34 mouse cellular contexts compared by ENCODE assay signal in the genomic region with DNA sequence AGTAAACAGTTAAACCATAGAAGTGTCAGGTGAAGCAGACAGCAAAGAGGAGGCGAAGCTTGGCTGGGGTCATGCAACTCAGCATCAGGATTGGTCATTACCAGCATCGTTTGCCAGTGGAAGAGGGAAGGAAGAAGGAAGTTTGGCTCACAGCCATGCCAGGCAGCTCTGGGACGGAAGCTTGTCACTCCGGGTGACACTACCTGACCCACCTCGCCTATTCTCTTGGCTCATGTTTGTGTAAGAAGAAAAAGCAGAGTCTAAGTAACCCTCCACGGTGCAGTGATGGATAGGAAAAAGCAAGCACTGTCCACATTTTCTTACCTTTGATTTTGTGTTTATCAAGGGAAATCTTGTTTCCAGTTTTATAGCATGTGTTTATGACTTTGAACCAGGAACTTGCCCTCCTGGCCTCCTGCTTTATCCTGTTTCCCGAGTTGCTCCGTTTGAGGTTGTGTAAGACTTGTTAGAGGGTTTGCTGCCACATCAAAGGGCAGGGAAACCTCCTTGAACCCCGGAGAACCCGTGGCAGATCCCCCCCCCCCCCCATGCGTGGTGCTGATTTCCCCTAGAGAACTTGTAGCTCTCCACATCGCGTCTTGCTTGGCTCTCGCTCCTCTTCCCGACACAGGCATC. TPM values are rescaled to one million over a fixed set of nuclear protein-coding genes. Genes with fewer than 3 reads are reported as not detected.
DNase-seq lines count a peak whose midpoint lies in the region; ATAC-seq lines count a peak whose summit lies in the region.
"Had no signal": no experiment of that assay in that cellular context is flagged by ENCODE, and none has a peak within 500 bp of the region (broad histone marks: within the 10 kb centered on the region; RNA-seq: fewer than 3 reads in every experiment).

No protein-coding gene starts in this region.

- 0 out of 2 replicates have a peak overlapping the region, but pooled peaks have one; percentile 16 for H3K27ac ChIP-seq in intestine, embryonic 14.5 days (ENCODE audit: low read depth)
- H3K27ac ChIP-seq: heart, embryonic 15.5 days; hindbrain, postnatal 0 days; layer of hippocampus, adult 2 months; liver, embryonic 14.5 days; lung, embryonic 15.5 days; midbrain, embryonic 15.5 days had no signal

- H3K9me3 ChIP-seq in intestine, embryonic 14.5 days (ENCODE audit: control insufficient read depth, low read length): no peaks in the 10 kb centered on the region
- H3K9me3 ChIP-seq: heart, embryonic 15.5 days; lung, embryonic 15.5 days; midbrain, embryonic 15.5 days had no signal

- H3K4me2 ChIP-seq in intestine, embryonic 14.5 days (ENCODE audit: low read length): peak overlapping the region; percentile 11; the same call in 1 of the 2 replicates
- H3K4me2 ChIP-seq: heart, embryonic 15.5 days; lung, embryonic 15.5 days; midbrain, embryonic 15.5 days had no signal

- no peaks in the 10 kb centered on the region; the same call in 1 of the 2 replicates for H3K4me1 ChIP-seq in intestine, embryonic 14.5 days (replicated peaks; ENCODE audit: control insufficient read depth, insufficient read depth, low read length)
- H3K4me1 ChIP-seq: lung, embryonic 15.5 days; midbrain, embryonic 15.5 days had no signal

- H3K27me3 ChIP-seq in intestine, embryonic 14.5 days (replicated peaks; ENCODE audit: control insufficient read depth, insufficient read depth, low read length): no peaks in the 10 kb centered on the region
- H3K27me3 ChIP-seq: heart, embryonic 15.5 days; lung, embryonic 15.5 days had no signal

- peak; percentile 38; the same call in 1 of the 2 replicates for ATAC-seq in intestine, embryonic 14.5 days (replicated peaks; ENCODE audit: low FRiP score, low TSS enrichment, low read depth)
- ATAC-seq: forebrain, postnatal 0 days; hindbrain, postnatal 0 days; midbrain, embryonic 15.5 days had no signal

- WGBS in intestine, embryonic 14.5 days: 41% methylated on average over 15 of the region's 15 CpGs

- H3K4me3 ChIP-seq in intestine, embryonic 14.5 days (ENCODE audit: low read depth, low read length): no peak overlapping the region
- H3K4me3 ChIP-seq: heart, embryonic 15.5 days; layer of hippocampus, adult 2 months; lung, embryonic 15.5 days; midbrain, embryonic 15.5 days; myocyte had no signal

- H3K9ac ChIP-seq in intestine, embryonic 14.5 days (ENCODE audit: low read length): no peak overlapping the region
- H3K9ac ChIP-seq: forebrain, postnatal 0 days; heart, embryonic 15.5 days; liver, embryonic 14.5 days; lung, embryonic 15.5 days; midbrain, embryonic 15.5 days had no signal

- H3K36me3 ChIP-seq in intestine, embryonic 14.5 days (ENCODE audit: control insufficient read depth, insufficient read depth, low read length): no peaks in the 10 kb centered on the region
- H3K36me3 ChIP-seq: heart, embryonic 15.5 days; lung, embryonic 15.5 days; midbrain, embryonic 15.5 days had no signal

- DNase-seq in urinary bladder, postnatal 14 days (ENCODE audit: low spot score): peak; percentile 53
- DNase-seq in urinary bladder, postnatal 36 days (ENCODE audit: low spot score in 2 of 2): no peak
- DNase-seq in intestine, embryonic 14.5 days (ENCODE audit: low spot score): no peak
- DNase-seq in naive thymus-derived CD4-positive, alpha-beta T cell, adult 2 months (ENCODE audit: low read depth): peak; percentile 52
- peak; percentile 44 for DNase-seq in thymus, postnatal 4 days
- DNase-seq in right cerebral cortex, postnatal 14 days: no peak
- DNase-seq in gastrocnemius, postnatal 4 days (ENCODE audit: low spot score in 2 of 2): no peak
- no peak for DNase-seq in kidney, postnatal 10 days
- DNase-seq: adrenal gland, postnatal 25 days; cerebellum, postnatal 10 days; forebrain, postnatal 0 days; gastrocnemius, postnatal 14 days; heart, postnatal 36 days; kidney, adult 8-10 months; kidney, postnatal 14 days; lung, postnatal 36 days had no signal

RNA-seq across cellular contexts. Expression of a gene that starts 6.7 kb away (rescaled TPM):
- not detected in 2 replicates for polyA plus RNA-seq in intestine, embryonic 14.5 days (2014; fragmentation: Nextera tagmentation; extraction: Ambion mirVana)
- not detected for total RNA-seq in gastrocnemius, postnatal 4 days (2021)
- total RNA-seq: forebrain, postnatal 0 days; gastrocnemius, postnatal 14 days; heart, adult 8-10 months; heart, postnatal 36 days; hindbrain, postnatal 0 days; left cerebral cortex, postnatal 10 days; megakaryocyte-erythroid progenitor cell, adult 5-6 weeks had no signal
- polyA plus RNA-seq: brain, embryonic 14.5 days; C2C12; embryonic facial prominence, embryonic 11.5 days; forebrain, embryonic 11.5 days; forebrain, postnatal 0 days; heart, embryonic 15.5 days; hindbrain, postnatal 0 days; lung, embryonic 15.5 days; midbrain, embryonic 15.5 days; neural tube, embryonic 14.5 days had no signal

RNA-seq across cellular contexts. Expression of a gene that starts 6.8 kb away (rescaled TPM):
- polyA plus RNA-seq in intestine, embryonic 14.5 days (2014; fragmentation: Nextera tagmentation; extraction: Ambion mirVana): 0.97 and 1.4 TPM in 2 replicates
- total RNA-seq in gastrocnemius, postnatal 4 days (2021): under 1 TPM; 0.49 to 0.81 TPM
- total RNA-seq: megakaryocyte-erythroid progenitor cell, adult 5-6 weeks had no signal

RNA-seq across cellular contexts. Expression of a gene that starts 19.4 kb away (rescaled TPM):
- polyA plus RNA-seq in intestine, embryonic 14.5 days (2014; fragmentation: Nextera tagmentation; extraction: Ambion mirVana): 1.5 and 1.7 TPM in 2 replicates
- total RNA-seq in gastrocnemius, postnatal 4 days (2021): 1 to 10 TPM in 1 of 2 experiments, under 1 TPM in 1; 0.86 to 1.0 TPM

RNA-seq across cellular contexts. Expression of a gene that starts 19.6 kb away (rescaled TPM):
- 645 and 717 TPM in 2 replicates for polyA plus RNA-seq in intestine, embryonic 14.5 days (2014; fragmentation: Nextera tagmentation; extraction: Ambion mirVana)
- total RNA-seq in gastrocnemius, postnatal 4 days (2021): 100 to 1,000 TPM; 694 to 764 TPM

RNA-seq across cellular contexts. Expression of a gene that starts 20.1 kb away (rescaled TPM):
- polyA plus RNA-seq in intestine, embryonic 14.5 days (2014; fragmentation: Nextera tagmentation; extraction: Ambion mirVana): not detected in 2 replicates
- total RNA-seq in gastrocnemius, postnatal 4 days (2021): not detected
- total RNA-seq: adrenal gland, postnatal 25 days; gastrocnemius, postnatal 14 days; heart, adult 8-10 months; heart, postnatal 36 days; hindbrain, postnatal 0 days; layer of hippocampus, postnatal 25 days; left cerebral cortex, postnatal 10 days; megakaryocyte-erythroid progenitor cell, adult 5-6 weeks had no signal
- polyA plus RNA-seq: brain, embryonic 14.5 days; C2C12; embryonic facial prominence, embryonic 11.5 days; forebrain, embryonic 11.5 days; forebrain, postnatal 0 days; heart, embryonic 15.5 days; hindbrain, postnatal 0 days; limb, embryonic 14.5 days; liver, embryonic 14.5 days; lung, embryonic 15.5 days; midbrain, embryonic 15.5 days; myocyte; neural tube, embryonic 14.5 days; stomach, embryonic 16.5 days had no signal

Comparison
In these comparisons a context has a peak if more than half of its experiments do, and no peak if none do; other contexts are left out.
1. DNase-seq: peak in urinary bladder, postnatal 14 days (single experiment), naive thymus-derived CD4-positive, alpha-beta T cell, adult 2 months (single experiment) and thymus, postnatal 4 days (single experiment); none in urinary bladder, postnatal 36 days (0 of 2), intestine, embryonic 14.5 days (single experiment), right cerebral cortex, postnatal 14 days (single experiment), gastrocnemius, postnatal 4 days (0 of 2) and kidney, postnatal 10 days (single experiment).